Mouse (Mus musculus) T-helper 17 cell (primary cell): ENCODE data around the gene C1qtnf1.
"Not testable (repeated sequence)": the region's sequence is repeated elsewhere in the genome, so short reads cannot be mapped to it uniquely, and the experiment has no call there.

Source experiments
- in situ Hi-C, 2 experiments: fragments of 300-600 bp; cut with MboI, MseI; formaldehyde crosslinking; loops; 1 replicate in 1 of 2; 2 replicates in 1 of 2; pipeline ENCODE4 v1.15.1; 2025; ENCODE audit warnings: high pct_unique_total_duplicates in 2 of 2

Gene C1qtnf1

DNA sequence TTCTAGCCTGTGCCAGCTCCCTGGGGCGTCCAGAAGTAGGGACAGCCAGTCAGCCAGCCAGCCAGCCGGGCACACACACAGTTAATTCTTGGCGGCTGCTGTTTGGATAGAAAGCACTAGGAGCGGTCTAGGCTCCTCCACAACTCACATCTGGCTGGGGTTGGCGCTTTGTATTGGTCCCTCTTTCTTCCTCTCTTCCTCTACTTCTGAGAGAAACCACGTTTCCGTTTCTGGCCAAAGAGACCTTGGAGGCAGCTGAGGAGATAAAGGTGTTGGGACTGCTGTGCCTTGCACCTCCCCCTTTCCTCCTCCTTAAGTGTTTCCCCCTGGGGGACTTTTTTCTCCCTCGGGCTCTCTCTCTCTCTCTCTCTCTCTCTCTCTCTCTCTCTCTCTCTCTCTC is at the start of gene C1qtnf1:
Gene C1qtnf1 (plus strand): TSS at position 218 of the 400 bp plus-strand sequence.
- in situ Hi-C loops, result no loop called here

DNA sequence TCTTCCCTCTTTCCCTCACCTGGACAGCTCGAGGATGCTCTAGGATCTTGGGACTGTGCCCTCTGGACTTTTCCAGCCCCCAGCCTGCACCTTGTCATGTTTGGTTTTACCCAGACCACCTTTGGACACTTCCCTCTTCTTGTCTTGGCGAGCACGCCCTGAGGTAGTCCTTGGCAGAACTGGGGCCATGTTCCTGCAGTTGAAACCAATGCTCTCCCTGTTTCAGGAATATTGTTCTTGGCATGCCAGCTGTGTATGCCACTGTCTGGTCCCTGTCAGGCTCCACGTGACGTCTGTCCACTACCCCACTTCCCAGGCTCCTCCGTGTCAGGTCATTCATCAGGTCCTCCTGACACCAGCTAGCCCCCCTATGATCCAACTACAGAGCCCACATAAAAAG is 49.3 kb upstream of the C1qtnf1 start:
- in situ Hi-C loops, result loop anchor here (5.0 kb wide), 3 partner anchors 51 to 291 kb away; no protein-coding TSS in a partner anchor

DNA sequence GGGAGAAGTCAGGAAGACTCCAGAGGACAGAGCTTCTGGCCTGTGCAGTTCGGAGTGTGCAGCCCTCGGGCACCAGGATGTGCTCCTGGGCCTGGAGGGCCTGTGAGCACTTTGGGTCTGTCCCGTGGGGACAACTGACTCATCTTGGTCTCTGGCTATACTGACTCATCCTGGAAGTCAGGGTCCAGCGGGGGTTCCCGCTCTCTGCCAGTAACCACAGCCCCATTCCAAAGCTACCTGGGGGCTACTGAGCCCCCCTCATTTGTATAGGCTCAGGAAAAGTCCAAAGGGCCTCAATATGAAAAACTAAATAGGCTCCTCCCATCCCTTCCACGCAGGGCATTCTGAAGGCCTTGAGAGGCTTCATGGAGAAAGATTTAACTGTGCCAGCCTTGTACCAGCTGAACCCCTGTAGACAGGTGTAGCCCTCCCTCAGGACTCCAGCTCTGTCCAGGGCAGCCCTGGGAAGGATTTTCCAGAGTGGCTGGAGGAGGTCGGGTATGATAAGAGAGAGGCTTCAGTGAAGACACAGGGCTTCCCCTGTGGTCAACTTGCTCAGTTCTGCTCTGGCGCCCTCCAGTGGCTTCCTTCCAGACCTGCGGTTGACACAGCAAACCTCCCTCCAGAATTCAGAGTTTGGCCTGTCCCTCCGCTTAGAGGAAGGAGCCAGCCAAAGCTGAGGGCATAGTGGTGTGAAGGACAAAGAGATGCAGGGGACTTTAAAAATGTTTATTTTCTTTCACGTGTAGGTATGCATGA is 48.6 kb upstream of the C1qtnf1 start:
- in situ Hi-C loops, result loop anchor here (5.0 kb wide), 3 partner anchors 52 to 292 kb away; no protein-coding TSS in a partner anchor

DNA sequence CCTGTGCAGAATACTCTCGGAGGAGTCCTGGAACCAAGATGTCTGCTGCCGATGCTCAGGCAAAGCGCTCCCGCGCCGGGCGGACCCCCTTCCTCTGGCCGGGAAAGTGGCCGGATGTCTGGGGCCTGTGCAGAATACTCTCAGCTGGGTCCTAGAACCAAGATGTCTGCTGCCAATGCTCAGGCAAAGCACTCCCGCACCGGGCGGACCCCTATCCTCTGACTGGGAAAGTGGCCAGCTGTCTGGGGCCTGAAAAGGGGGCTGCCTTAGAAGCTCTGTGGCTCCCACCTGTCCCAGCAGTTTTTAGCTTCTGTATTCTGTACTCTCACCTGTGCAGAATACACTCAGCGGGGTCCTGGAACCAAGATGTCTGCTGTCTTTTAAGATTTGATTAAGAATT is 40.2 kb upstream of the C1qtnf1 start:
- in situ Hi-C loops, result not testable (repeated sequence)

DNA sequence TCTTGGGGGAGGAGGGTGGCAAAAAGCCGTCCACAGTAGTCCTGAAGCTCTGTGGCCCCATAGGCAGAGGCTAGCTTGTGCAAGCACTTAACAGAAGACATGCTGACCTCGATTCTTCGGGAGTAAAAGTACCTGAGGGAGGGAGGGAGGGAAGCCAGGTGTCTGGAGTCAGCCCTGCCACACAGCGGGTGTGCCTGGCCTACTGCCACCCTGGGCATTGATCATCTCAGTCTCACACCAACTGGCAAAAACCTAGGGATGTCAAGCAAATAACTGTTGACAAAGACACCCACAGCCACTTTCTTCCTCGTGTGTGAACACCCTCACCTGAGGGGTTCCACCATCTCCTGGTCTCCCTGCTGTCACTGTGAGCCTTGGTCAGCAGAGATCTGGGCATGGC is 34.0 kb upstream of the C1qtnf1 start:
- in situ Hi-C loops, result no loop called here

DNA sequence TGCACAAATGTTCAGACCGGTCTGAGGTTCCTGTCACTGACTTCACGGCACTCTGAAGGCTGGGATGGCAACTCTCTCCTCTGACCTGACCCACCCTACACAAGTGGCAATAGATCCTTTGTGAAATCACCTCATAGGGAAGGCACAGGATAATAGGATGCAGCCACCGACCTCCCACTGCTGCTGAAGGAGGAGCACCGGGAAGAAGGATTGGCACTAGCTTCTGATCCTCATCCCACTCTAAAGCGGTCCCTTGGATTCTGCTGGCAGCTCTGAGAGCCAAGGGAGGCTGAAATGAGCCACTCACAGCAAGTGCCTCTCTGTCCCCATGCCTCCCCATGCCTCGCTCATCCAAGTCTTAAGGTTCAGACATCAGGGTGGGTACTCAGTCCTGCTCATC is 33.5 kb upstream of the C1qtnf1 start:
- in situ Hi-C loops, result no loop called here

DNA sequence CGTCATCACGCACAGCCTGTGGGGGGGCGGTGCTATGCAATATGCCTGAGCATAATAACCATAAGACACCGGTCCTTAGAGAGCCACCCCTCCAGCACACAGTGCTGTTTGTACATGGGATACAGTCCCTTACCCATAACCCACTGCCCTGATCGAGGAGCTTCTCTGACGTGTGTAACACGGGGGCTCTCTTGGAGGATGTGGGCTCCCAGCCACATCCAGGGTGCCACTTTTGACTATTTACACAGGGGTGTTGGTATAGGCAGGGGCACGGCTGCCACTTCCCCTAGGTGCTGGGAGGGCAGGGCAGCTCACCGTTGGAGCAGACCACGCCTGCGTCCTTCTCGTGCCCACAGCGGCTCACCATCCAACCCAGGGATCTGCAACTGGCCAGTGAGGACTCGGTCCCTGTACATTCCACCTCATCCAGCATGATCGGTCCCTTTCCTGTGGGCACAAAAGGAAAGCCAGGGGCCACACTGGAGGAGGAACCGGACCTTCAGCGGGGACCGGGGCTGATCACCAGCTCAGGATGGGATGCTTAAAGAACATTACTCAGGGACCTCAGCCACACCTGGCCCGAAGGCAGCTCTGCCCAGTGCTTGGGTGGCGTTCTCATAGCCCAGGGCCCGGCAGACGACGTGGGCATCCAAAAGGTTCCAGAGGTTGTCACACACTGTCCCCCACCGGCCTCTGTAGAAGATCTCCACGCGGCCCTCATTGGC is 30.0 kb upstream of the C1qtnf1 start:
- in situ Hi-C loops, result no loop called here

DNA sequence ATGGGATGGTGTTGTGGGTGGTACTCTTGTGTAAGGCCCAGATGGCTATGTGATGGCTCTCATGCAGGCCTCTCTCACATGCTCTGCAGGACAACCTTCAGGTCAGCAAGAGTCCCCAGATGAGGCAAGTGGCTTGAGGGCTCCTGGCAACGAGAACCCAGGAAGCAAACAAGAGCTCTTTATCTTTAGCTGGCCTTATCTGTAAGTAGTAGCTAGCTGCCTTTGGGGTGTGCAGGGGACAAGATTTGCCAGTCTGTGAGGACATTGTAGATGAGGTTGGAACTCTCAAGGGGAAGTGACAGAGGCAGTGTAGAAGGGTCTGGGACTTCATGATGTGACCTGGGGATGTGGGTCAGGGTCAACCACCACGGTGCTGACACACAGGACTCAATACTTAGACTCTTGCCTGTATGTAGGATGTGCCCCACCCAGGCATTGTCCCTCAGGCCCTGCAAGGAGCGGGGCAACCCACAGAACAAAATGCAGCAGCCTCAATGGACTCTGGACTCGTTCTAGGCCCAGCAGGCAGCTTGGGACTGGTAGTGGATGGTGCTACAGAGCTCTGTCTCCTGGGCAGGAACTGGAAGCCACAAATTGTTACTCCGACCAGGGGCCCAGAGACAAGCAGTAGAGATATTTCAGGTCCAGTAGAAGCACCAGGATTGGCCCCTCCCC is 28.0 kb upstream of the C1qtnf1 start:
- in situ Hi-C loops, result no loop called here

DNA sequence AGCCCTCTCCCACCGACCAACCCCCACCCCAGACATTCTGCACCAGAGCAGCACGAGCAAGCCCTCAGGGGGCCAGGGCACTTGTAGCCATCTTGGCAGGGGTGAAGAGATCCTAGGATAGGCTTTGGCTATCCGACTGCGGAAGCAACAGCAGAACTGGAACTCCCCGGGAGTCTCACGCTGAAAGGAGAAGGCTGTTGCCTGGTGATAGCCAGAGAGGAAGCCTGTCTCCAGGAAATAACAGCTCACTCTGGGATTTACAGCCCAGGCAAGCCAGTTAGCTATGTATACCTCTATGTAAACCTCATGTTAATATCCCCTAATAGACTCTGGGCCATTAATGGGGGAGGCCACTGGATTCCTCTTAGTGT is 27.5 kb upstream of the C1qtnf1 start:
- in situ Hi-C loops, result no loop called here

DNA sequence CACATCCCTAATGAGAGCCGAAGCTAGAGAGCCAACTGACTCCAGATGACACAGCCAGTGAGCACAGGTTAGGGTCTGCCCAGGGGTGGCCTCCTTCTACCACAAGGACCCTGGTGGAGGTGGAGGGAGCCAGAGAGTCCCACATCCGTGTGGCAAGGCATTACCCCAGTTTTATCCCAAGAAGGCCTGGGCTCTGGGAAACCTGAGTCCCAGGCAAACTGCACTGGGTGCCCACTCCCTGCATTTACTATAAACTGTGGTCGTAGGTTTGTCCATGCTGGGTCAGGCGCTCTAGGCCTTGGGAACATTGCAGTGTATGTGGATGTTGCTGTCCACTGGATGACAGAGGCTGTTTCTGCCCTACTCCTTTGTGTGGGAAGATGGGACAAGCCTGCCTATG is 26.8 kb upstream of the C1qtnf1 start:
- in situ Hi-C loops, result no loop called here

DNA sequence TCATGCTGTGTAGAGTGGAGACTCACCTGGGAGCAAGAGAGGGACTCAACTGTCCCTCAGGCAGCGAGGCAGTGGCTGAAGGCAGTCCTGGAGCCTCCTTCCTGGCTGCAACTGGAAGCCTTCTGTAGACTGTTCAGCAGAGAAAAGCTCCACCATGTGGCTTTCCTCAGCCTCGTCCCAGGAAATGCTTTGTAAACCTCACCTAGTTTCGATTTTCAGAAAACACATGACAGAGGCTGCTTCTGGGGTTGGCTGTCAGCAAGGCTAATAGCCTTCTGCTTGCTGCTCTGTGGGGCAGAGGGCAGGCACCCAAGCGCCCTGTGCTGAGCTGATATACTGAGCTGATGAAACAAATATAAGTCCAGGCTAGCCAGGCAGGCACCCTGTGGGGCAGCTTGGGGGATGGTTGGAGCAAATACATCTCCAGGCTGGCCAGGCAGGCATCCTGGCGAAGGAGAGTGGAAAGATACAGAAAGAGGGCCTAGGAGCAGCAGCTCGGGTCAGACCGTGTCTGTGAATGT is 26.2 kb upstream of the C1qtnf1 start, which contains the start of gene Lgals3bp:
Gene Lgals3bp (minus strand): TSS at position 333 of the 521 bp plus-strand sequence.
- in situ Hi-C loops, result no loop called here

DNA sequence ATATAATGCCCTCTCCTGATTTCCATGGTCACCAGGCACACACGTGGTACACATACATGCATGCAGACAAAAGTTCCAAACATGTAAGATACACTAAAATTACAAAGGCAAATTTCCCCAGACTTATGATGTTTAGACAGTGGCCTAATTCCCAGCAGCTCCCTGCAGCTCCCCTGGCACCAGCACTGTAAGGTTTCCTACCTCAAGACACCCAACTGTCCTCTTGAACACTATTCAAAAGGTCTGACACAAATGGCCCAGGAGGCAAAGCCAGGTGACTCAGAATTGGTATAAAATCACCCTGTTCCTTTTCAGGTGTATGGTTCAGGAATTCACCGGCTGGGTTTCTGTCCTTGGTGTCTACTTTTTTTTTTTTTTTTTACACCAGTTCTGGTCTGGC is 24.8 kb upstream of the C1qtnf1 start:
- in situ Hi-C loops, result no loop called here

DNA sequence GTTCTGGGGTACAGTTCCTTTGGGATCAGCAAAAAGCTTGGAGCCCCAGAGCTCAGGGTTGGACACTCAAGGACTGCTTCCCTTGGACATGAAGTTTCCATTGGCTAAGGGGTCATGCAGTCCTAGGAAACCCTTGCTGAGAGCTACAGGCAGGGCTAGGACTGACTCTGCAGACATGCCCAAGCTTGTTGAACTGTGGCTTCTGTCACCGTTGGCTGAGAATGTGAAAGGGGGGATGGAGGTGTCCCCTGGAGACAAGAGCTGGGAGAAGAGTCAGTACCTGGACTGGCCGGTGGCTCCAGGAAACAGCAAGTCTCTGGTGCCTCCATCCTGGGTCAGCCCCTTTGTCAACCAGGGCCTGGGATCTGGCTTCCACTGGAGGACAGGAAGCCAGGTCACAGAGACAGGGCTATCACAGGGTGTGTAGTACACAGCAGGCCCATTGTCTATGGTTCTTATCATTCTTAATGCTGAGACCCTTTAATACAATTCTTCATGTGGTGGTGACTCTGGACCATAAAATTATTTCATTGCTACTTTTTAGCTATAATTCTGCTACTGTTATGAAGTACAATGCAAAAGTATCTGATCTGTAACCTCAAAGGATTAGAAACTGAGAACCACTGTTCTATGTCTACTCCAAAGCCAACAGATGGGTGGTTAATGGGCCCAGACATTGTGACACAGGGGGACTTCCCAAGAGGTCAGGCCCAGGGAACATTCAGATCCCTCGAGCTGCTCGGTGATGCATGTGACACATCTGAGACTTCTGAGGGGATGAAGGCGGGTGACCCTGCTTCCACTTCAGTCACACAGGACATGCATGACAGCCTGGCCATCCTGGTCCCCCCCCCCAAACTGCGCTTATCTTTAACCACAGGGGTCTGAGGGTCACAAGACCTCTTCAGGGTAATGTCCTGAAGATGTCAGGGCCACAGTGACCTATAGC is 23.8 kb upstream of the C1qtnf1 start:
- in situ Hi-C loops, result no loop called here

DNA sequence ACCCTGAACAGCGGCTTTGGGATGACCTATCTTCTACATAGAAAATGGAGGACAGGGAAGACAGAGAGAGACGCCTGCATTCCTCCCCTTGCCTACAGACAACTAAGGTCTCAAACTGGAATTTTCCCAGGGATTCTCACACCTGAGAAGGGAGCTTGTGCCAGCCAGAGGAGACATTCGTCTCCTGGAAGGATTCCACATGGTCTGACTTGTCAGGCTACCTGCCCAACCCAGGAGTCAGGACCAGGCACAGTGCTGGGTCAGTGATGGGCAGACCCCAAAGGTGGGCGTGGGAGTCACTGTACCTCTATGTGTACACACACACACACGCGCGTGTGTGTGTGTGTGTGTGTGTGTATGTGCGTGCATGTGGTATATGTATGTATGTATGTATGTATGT is 22.7 kb upstream of the C1qtnf1 start:
- in situ Hi-C loops, result no loop called here

DNA sequence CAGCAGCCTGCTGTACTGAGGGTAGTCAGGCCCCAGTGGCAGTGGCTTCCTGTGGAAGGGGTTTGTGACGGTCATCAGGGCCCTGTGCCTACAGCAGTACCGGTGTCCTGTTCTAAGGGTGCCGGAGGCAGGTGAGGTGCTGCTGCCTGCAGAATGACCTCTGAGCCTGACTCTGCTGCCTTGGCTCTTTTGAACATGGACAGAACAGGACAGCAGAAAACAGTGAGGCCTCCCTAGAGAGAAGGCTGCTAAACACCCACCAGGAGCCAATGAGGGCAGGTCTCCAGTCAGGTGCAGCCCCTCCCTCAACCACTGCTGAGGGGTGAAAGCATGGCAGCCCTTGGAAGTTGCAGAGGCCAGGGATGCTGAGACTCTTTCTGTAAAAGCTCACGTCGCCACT is 21.5 kb upstream of the C1qtnf1 start:
- in situ Hi-C loops, result no loop called here

DNA sequence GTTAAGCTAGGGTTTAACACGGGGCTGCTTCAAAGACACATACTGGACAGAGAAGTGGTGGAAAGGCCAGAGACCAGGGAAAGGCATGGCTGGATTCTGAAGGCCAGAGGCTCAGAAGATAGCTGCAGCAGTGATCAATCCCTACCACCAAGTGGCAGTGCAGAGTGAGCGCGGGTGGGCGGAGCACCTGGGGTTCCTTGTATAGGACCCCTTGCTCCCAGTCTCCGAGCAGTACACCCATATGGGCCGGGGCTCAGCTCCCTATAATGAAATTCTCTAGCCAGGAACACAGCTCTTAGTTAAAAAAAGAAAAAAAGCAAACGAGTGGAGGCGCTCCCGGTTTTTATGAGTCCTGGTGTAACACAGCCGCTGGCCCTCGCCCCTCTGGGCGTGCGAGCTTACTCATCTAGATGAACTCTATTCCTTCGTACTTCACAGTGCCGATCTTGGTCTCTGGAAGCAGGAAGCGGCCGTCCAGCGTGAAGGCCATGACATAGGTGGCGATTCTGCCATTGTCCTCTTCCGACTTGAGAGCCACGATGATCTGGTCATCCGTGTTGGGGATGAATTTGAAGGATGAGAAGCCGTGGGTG is 20.6 kb upstream of the C1qtnf1 start:
- in situ Hi-C loops, result no loop called here

DNA sequence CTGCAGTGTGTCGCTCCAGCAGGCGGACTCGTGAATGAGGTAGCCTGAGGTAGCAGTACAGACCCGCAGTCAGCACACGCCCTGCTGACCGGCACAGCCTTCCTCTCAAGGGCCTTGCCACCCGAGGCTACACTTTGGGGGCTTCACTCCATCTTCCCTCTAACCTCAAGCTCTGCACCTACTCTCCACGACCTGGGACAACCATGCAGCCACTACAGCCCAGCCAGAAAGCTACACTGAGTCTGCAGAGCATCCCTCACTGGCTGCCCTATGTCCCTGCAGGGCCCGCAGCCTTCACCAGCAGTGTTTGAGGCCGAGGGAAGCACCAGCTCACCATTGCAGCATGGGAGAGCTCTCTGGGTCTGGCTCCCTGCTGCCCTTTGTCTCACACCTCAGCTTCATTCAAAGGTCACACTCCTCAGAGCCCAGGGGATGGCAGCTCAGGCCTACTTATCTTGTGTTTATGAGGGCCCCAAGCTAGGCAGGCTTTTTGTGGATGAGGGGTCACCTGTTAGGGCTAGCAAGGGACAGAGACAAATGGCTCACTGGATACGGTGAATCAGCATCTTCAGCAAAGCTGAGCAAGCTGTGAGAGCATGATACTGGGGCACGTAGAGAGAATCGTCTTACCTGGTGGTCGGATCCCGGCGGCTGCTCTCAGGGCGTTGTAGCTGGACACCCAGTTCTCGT is 19.8 kb upstream of the C1qtnf1 start:
- in situ Hi-C loops, result no loop called here

DNA sequence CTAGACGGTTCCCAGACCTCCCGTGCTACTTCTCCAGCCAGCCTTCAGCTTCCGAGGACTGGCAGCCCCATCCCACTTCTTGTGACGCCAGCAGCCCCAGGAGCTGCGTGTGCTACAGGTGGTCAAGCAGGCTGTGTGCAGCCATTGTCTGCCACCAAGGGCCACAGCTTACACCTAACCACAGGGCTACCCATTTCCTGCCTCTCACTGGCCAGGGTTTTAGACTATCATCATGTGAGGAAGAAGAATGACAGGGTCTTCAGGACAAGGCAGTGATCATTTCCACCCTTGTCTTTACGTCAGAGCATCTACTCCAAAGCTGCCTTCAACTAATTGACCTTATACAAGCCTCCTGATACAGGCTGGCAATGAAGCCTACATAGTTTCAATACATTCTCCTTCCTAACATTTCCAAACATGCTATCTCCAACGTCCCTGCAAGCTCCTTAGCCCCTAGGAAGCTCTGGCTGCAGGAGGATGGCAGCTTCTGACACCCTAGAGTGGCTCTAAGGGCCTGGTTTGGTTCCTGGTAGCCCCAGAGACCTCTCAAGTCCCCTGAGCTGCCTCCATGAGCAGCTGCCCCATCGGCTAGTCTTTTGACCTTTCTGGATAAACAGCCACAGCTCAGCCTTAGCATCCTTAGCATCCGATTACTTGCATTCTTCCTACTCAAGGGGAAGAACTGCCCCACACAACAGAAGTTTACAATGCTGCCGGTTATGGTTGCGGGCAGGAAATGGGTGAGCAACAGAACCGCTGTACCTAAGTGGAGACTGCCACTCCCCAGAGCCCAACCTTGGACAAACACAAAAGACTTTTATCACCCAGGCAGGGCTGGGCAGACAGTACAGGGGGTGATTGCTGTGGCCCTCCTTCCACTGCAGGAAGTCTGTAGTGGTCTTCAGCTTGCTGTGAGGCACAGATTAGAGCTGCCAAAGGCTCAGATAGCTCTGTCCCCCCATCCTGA is 18.6 kb upstream of the C1qtnf1 start:
- in situ Hi-C loops, result no loop called here

DNA sequence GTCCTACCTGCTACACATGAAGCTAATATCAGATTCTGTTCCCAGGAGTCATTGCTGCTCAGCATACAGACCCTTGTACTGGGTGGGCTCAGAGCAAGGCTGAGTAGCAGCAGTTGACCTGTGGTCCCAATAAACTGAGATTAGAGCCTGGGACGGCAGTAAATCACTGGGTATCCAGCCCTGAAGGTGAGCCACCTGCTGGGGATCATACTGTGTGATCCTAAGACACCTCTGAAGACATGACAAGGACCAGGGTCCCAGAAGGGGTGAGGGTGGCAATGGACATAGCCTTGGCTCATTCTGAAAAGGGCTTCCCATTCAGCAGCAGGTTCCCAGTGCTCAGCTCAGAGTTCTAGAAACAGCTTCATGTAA is 17.9 kb upstream of the C1qtnf1 start:
- in situ Hi-C loops, result no loop called here
